Mouse (Mus musculus) hindlimb bud, embryonic 11.5 days (tissue): ENCODE results near the gene Wfdc11.
"Not testable (repeated sequence)": the region's sequence is repeated elsewhere in the genome, so short reads cannot be mapped to it uniquely, and the experiment has no call there.

ENCODE experiments used
- DNase-seq: peaks from one replicate; pipeline ENCODE4 v3.0.0-alpha.2; 2012; ENCODE audit warnings: low read depth, low spot score; ENCODE audit errors: extremely low spot score

The Wfdc11 gene

DNA sequence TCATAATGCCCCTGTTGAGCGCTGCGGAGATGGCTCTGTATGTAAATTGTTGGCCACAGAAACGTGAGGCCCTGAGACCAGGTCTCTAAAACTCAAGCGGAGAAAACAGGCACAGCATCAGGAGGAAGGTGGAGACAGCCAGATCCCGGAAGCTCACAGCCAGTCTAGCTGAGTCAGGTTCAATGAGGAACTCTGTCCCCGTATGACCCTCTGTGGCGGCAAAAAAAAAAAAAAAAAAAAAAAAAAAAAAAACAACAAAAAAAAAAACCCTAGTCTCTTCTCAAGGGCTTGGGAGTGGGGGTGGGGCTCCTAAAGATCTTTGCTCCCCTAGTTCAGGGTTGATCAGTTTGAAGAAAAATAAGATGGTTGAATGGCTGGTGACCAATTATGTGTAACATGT is 32.8 kb downstream of the Wfdc11 start:
- no peak for DNase-seq

- DNase-seq, result no peak
Observed at GRCm38 (mm10) chr2:164638696-164639095, 35.2 kb downstream of the Wfdc11 start, which contains the start of gene Wfdc16. Gene Wfdc16 (minus strand): TSS chr2:164638796.

DNA sequence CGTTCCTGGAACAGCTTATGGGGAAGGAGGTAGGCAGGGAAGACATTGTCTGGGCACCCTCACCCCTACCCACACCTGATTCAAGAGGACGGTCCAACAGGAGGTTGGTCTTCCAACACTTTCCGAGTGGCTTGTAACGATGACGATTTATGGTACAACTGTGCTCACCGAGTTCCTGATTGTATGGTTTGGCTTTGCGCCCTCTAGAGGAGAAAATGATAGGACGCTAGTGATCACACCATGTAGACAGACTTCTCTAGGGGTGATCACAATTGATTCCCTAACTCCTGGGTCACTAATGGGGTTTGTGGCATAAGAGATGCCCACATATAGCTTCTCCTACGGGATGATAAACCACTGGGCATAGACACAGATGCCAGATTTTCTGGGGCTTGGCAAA is 38.6 kb downstream of the Wfdc11 start:
- no peak for DNase-seq

DNA sequence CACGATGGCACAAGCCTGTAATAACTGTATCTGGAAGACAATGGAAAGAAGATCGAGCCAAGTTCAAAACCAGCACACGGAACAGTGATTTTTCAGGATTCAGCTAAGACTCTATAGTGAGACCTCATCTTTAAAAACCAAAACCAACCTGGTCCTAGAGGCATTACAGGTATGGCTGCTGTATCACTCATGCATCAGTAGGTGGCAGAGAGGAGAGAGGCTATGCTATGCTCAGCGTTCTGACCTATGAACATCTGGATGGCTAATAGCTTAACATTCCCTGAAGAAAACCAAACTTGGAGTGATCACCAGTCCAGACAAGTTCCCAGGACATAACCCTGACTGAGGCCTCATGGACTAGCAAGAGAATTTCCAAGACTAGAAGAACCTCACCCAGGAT is 52.1 kb downstream of the Wfdc11 start:
- DNase-seq, result no peak

DNA sequence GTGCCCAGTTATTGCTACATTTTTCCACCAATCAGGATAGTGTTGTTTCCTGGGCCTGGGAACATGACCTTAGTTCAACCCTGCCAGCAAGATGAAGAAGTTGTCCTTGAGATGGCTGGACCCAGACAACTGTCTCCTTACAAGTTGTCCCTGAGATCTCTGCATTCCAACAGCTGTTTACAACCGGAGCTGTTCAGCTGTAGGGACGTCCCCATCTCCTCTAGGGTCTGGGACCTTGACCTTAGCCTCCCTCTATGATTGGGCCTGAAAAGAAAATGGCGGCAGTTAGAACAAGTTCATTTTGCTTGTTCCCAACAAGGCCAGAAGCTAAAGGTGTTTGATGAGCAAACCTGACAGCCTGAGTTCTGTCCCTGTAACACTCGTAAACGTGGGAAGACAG is 54.8 kb downstream of the Wfdc11 start:
- DNase-seq, result no peak

DNA sequence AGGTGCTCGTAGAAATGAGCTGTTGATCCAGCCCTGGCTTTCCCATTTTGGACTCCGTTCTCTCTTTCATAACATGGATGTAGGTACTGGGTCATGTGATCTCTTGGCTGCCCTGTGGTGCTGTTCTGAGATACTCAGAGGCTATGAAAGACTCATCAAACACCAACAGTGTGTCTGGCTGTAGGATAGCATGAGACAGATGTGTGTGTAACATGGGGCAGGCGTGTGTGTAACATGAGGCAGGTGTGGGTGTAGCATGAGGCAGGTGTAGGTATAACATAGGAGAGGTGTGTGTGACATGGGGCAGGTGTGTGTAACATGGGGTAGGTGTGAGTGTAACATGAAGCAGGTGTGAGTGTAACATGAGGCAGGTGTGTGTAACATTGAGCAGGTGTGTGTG is 58.5 kb downstream of the Wfdc11 start:
- DNase-seq, result no peak

DNA sequence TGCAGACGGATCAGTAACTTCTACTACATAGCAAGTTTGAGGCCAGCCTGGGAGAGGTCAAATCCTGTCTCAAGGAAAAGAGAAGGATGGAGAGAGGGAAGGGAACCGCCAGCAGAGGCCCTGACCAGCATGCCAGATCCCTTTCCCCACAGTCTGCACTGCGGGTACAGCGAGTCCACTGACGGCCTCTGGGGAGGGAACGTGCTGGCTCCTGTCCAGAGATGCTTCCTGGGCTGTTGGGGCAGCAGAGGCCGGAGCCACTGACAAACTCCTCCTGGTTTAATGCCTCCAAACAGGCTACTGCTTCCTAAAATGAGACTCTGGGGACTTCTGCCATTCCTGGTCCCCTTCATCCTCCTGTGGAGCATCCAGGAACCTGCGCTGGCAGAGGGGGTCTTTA is 60.4 kb downstream of the Wfdc11 start, which contains the start of the genes Wfdc6b and Wfdc8:
Gene Wfdc6b, plus strand, starts transcription at position 52 of the 400 bp plus-strand sequence.
Gene Wfdc8, minus strand, starts transcription at position 156 of the 400 bp plus-strand sequence.
- DNase-seq, result not testable (repeated sequence)
